ENCODE assay signal across 8 mouse cellular contexts in the genomic region with DNA sequence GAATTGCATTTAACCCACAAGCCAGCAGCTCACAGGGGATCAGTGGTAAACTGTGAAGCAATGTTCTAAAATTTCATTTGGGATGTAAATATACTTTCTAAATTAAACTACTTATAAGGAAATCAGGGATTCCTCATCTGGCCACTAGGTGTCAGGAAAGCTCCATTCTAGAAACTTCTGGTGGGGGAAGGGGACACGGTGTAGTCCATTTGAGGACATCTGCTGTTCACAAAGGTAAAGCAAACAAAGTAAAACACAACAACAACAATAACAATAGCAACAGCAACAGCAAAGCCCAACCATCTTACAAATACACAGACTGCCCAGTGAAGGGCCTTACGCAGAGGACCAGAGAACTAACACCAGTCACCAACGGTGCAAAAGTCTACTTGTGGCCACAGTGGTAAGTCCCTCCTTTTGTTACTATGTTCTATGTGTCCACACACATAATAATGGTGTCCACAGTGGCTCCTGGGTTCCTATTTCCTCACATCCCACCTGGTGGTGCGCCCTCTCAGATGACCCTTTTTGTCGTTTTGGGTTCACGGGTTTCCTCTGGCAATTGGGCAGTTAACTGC.
DNase-seq lines count a peak whose midpoint lies in the region; ATAC-seq and TF ChIP-seq lines count a peak whose summit lies in the region.

No protein-coding gene starts in this region.

- no peaks in the 10 kb centered on the region for H3K9me3 ChIP-seq in midbrain, embryonic 10.5 days (replicated peaks)

- no peak for ATAC-seq in CD4-positive, CD25-positive, alpha-beta regulatory T cell, adult 4 months

- H3K4me3 ChIP-seq in layer of hippocampus, adult 2 months = no peak overlapping the region
- H3K4me3 ChIP-seq in midbrain, embryonic 10.5 days = no peak overlapping the region

- WGBS in midbrain, embryonic 10.5 days = 76% methylated on average over 6 of the region's 6 CpGs

- no peaks in the 10 kb centered on the region for H3K27me3 ChIP-seq in midbrain, embryonic 10.5 days (ENCODE audit: low read depth, poor library complexity, severe bottlenecking)

- TF ChIP-seq CTCF in layer of hippocampus, adult 2 months (conservative IDR thresholded peaks at IDR 0.05) = peak; percentile 97

- DNase-seq in CD4-positive, CD25-positive, alpha-beta regulatory T cell, adult 2 months (ENCODE audit: low read depth, low spot score) = peak; percentile 32
- DNase-seq in urinary bladder, postnatal 25 days (ENCODE audit: low spot score) = peak; percentile 14
- DNase-seq in urinary bladder, postnatal 4 days (ENCODE audit: low spot score in 2 of 2) = no peak
- peak; percentile 15 to 45 for DNase-seq in frontal cortex, postnatal 10 days (ENCODE audit: low spot score in 2 of 2)
- peak; percentile 31 to 66 for DNase-seq in layer of hippocampus, adult 2 months (ENCODE audit: low spot score in 2 of 2)
- peak; percentile 39 for DNase-seq in midbrain, embryonic 10.5 days (ENCODE audit: low spot score)
- DNase-seq in telencephalon, adult 2 months (ENCODE audit: low read depth, low spot score) = peak; percentile 8

- no peak overlapping the region for H3K27ac ChIP-seq in layer of hippocampus, adult 2 months
- no peak overlapping the region for H3K27ac ChIP-seq in midbrain, embryonic 10.5 days (replicated peaks)

- H3K36me3 ChIP-seq in midbrain, embryonic 10.5 days = no peaks in the 10 kb centered on the region

- no peaks in the 10 kb centered on the region; the same call in 1 of the 2 replicates for H3K4me1 ChIP-seq in midbrain, embryonic 10.5 days

Comparison
In these comparisons a context has a peak if more than half of its experiments do, and no peak if none do; other contexts are left out.
1. DNase-seq: peak in CD4-positive, CD25-positive, alpha-beta regulatory T cell, adult 2 months (single experiment), urinary bladder, postnatal 25 days (single experiment), frontal cortex, postnatal 10 days (2 of 2), layer of hippocampus, adult 2 months (2 of 2), midbrain, embryonic 10.5 days (single experiment) and telencephalon, adult 2 months (single experiment); none in urinary bladder, postnatal 4 days (0 of 2).